Mouse (Mus musculus) inflammation-experienced regulatory T-cells, adult 6 months (primary cell): ENCODE results near the gene Cacnb4. TPM values are rescaled to one million over a fixed set of nuclear protein-coding genes. Genes with fewer than 3 reads are reported as not detected.

Experiments used
- ATAC-seq: one replicate; pipeline ENCODE4 v1.8.0; 2017
- polyA plus RNA-seq, 3 experiments: library from polyadenylated mRNA; unstranded; fragments of 100-300 nt; shearing (Covaris generic); gene quantifications; one replicate each; pipeline ENCODE4 v1.2.1; 2017

Cacnb4 gene
- polyA plus RNA-seq, 3 experiments from 2014 or later = 0.13 to 0.58 (median 0.30) TPM

- no peak for ATAC-seq
Measured at GRCm38 (mm10) chr2:52516534-52516933, 160.1 kb downstream of the Cacnb4 start.

- ATAC-seq = no peak
Measured at GRCm38 (mm10) chr2:52512865-52513388, 163.7 kb downstream of the Cacnb4 start.

- ATAC-seq = no peak
Measured at GRCm38 (mm10) chr2:52512206-52512605, 164.4 kb downstream of the Cacnb4 start.

GRCm38 (mm10) chr2:52511799-52512198 lies 164.8 kb downstream of the Cacnb4 start:
- ATAC-seq = no peak

- ATAC-seq = no peak
Measured at GRCm38 (mm10) chr2:52509779-52510500, 166.7 kb downstream of the Cacnb4 start.

GRCm38 (mm10) chr2:52505164-52505563 lies 171.5 kb downstream of the Cacnb4 start:
- ATAC-seq = no peak

- ATAC-seq = no peak
Measured at GRCm38 (mm10) chr2:52504762-52505161, 171.9 kb downstream of the Cacnb4 start.

- no peak for ATAC-seq
Measured at GRCm38 (mm10) chr2:52499849-52500262, 176.8 kb downstream of the Cacnb4 start.

GRCm38 (mm10) chr2:52499101-52499537 lies 177.5 kb downstream of the Cacnb4 start:
- ATAC-seq = no peak

GRCm38 (mm10) chr2:52495097-52495694 lies 181.4 kb downstream of the Cacnb4 start:
- ATAC-seq = no peak

GRCm38 (mm10) chr2:52494274-52494673 lies 182.4 kb downstream of the Cacnb4 start:
- ATAC-seq = no peak

GRCm38 (mm10) chr2:52492867-52493266 lies 183.8 kb downstream of the Cacnb4 start:
- ATAC-seq = no peak

GRCm38 (mm10) chr2:52489840-52490239 lies 186.8 kb downstream of the Cacnb4 start:
- no peak for ATAC-seq

- no peak for ATAC-seq
Measured at GRCm38 (mm10) chr2:52483496-52483895, 193.1 kb downstream of the Cacnb4 start.

- ATAC-seq = no peak
Measured at GRCm38 (mm10) chr2:52480476-52480875, 196.2 kb downstream of the Cacnb4 start.

GRCm38 (mm10) chr2:52478501-52478900 lies 198.1 kb downstream of the Cacnb4 start:
- ATAC-seq = no peak

- ATAC-seq = no peak
Measured at GRCm38 (mm10) chr2:52477550-52477907, 199.1 kb downstream of the Cacnb4 start.

GRCm38 (mm10) chr2:52476801-52477549 lies 199.7 kb downstream of the Cacnb4 start:
- no peak for ATAC-seq

GRCm38 (mm10) chr2:52475854-52476253 lies 200.8 kb downstream of the Cacnb4 start:
- no peak for ATAC-seq

GRCm38 (mm10) chr2:52474570-52474969 lies 202.1 kb downstream of the Cacnb4 start:
- ATAC-seq = no peak

- ATAC-seq = no peak
Measured at GRCm38 (mm10) chr2:52471545-52472291, 204.9 kb downstream of the Cacnb4 start.

- ATAC-seq = no peak
Measured at GRCm38 (mm10) chr2:52470044-52470560, 206.5 kb downstream of the Cacnb4 start.
